Mouse (Mus musculus) MEL (cell line): ENCODE results near the gene Lyrm7. TPM values are rescaled to one million over a fixed set of nuclear protein-coding genes. Genes with fewer than 3 reads are reported as not detected.
"Not testable (repeated sequence)": the region's sequence is repeated elsewhere in the genome, so short reads cannot be mapped to it uniquely, and the experiment has no call there.

ENCODE experiments used
- DNase-seq: peaks from one replicate; pipeline ENCODE4 v3.0.0; 2011; ENCODE audit warnings: low read depth, low spot score
- H3K27ac ChIP-seq: 2 replicates; pipeline ENCODE4 v1.5.1; 2012; ENCODE audit warnings: low read depth, mild to moderate bottlenecking, control low read depth, low read length, moderate library complexity; ENCODE audit not compliant: control insufficient read depth
- H3K27me3 ChIP-seq, 2 experiments: fragments of 150-350 bp in 1 of 2; sonication (generic) in 1 of 2; 2 replicates each; pipeline ENCODE4 v1.6.1; 2012; ENCODE audit warnings: low read length in 2 of 2, mild to moderate bottlenecking in 2 of 2, improper control_type of control experiment in 1 of 2, moderate library complexity in 1 of 2; ENCODE audit not compliant: insufficient read depth in 2 of 2, control insufficient read depth in 1 of 2
- H3K36me3 ChIP-seq, 2 experiments: 2 replicates each; pipeline ENCODE4 v1.6.1; 2012 to 2014; ENCODE audit warnings: low read length in 2 of 2, improper control_type of control experiment in 1 of 2, inconsistent platforms in 1 of 2, mild to moderate bottlenecking in 1 of 2; ENCODE audit not compliant: insufficient read depth in 2 of 2, control insufficient read depth in 1 of 2
- H3K4me1 ChIP-seq, 2 experiments: fragments of 150-350 bp in 1 of 2; sonication (generic) in 1 of 2; 2 replicates each; pipeline ENCODE4 v1.6.1; 2012; ENCODE audit warnings: low read length in 2 of 2, improper control_type of control experiment in 1 of 2, mild to moderate bottlenecking in 1 of 2; ENCODE audit not compliant: insufficient read depth in 2 of 2, control insufficient read depth in 1 of 2
- H3K4me3 ChIP-seq, 2 experiments: fragments of 150-350 bp in 1 of 2; sonication (generic) in 1 of 2; 2 replicates each; pipeline ENCODE4 v1.5.1; 2012; ENCODE audit warnings: low read depth in 2 of 2, low read length in 2 of 2, mild to moderate bottlenecking in 2 of 2, moderate library complexity in 2 of 2, control low read depth in 1 of 2, improper control_type of control experiment in 1 of 2; ENCODE audit not compliant: control insufficient read depth in 1 of 2, insufficient read depth in 1 of 2
- H3K79me2 ChIP-seq: 2 replicates; pipeline ENCODE4 v1.6.1; 2012; ENCODE audit warnings: mild to moderate bottlenecking, low read length, moderate library complexity; ENCODE audit not compliant: control insufficient read depth, poor library complexity, insufficient read depth
- H3K9ac ChIP-seq: 2 replicates; pipeline ENCODE4 v1.6.1; 2012; ENCODE audit warnings: low read depth, mild to moderate bottlenecking, control low read depth, low read length, moderate library complexity; ENCODE audit not compliant: control insufficient read depth, poor library complexity, severe bottlenecking
- H3K9me3 ChIP-seq: fragments of 150-350 bp; sonication (generic); replicated peaks from 2 replicates; pipeline ENCODE4 v1.6.1; 2012; ENCODE audit warnings: mild to moderate bottlenecking, low read length, improper control_type of control experiment, moderate library complexity; ENCODE audit not compliant: insufficient read depth
- CTCF ChIP-seq, 3 experiments: IDR thresholded peaks in 2 of 3; conservative IDR thresholded peaks in 1 of 3; 2 replicates each; pipeline ENCODE4 v1.5.1; 2011 to 2012; ENCODE audit warnings: low read length in 3 of 3, low read depth in 2 of 3, mild to moderate bottlenecking in 2 of 3, improper control_type of control experiment in 1 of 3, inconsistent platforms in 1 of 3, mixed read lengths in 1 of 3, moderate library complexity in 1 of 3; ENCODE audit not compliant: control insufficient read depth in 1 of 3, insufficient read depth in 1 of 3, poor library complexity in 1 of 3, severe bottlenecking in 1 of 3
- EP300 ChIP-seq, 2 experiments: IDR thresholded peaks; 2 replicates each; pipeline ENCODE4 v1.6.1; 2011; ENCODE audit warnings: improper control_type of control experiment in 2 of 2, low read length in 2 of 2, low read depth in 1 of 2, mild to moderate bottlenecking in 1 of 2
- ETS1 ChIP-seq: IDR thresholded peaks from 2 replicates; pipeline ENCODE4 v1.6.1; 2012; ENCODE audit warnings: low read depth, mild to moderate bottlenecking, inconsistent platforms, low read length, improper control_type of control experiment, moderate library complexity
- GATA1 ChIP-seq: IDR thresholded peaks from 2 replicates; pipeline ENCODE4 v1.6.1; 2011; ENCODE audit warnings: low read depth, low read length, improper control_type of control experiment
- MAZ ChIP-seq: IDR thresholded peaks from 2 replicates; pipeline ENCODE4 v1.6.1; 2012; ENCODE audit warnings: low read depth, mild to moderate bottlenecking, inconsistent platforms, low read length, improper control_type of control experiment
- MYC ChIP-seq: IDR thresholded peaks from 2 replicates; pipeline ENCODE4 v1.6.1; 2011; ENCODE audit warnings: low read depth, mild to moderate bottlenecking, low read length, improper control_type of control experiment, moderate library complexity
- POLR2AphosphoS5 ChIP-seq: IDR thresholded peaks from 2 replicates; pipeline ENCODE4 v1.6.1; 2012; ENCODE audit warnings: low read depth, borderline replicate concordance, mild to moderate bottlenecking, inconsistent platforms, low read length, moderate library complexity, mixed read lengths
- RCOR1 ChIP-seq: IDR thresholded peaks from 2 replicates; pipeline ENCODE4 v1.6.1; 2012; ENCODE audit warnings: low read depth, mild to moderate bottlenecking, inconsistent platforms, low read length, improper control_type of control experiment
- SIN3A ChIP-seq: IDR thresholded peaks from 2 replicates; pipeline ENCODE4 v1.6.1; 2012; ENCODE audit warnings: low read length, improper control_type of control experiment, inconsistent platforms
- SMC3 ChIP-seq: IDR thresholded peaks from 2 replicates; pipeline ENCODE4 v1.6.1; 2011; ENCODE audit warnings: low read depth, low read length, improper control_type of control experiment
- TAL1 ChIP-seq: IDR thresholded peaks from 2 replicates; pipeline ENCODE4 v1.6.1; 2012; ENCODE audit warnings: mild to moderate bottlenecking, inconsistent platforms, low read length, moderate library complexity, mixed read lengths
- TBP ChIP-seq: IDR thresholded peaks from 2 replicates; pipeline ENCODE4 v1.8.0; 2011; ENCODE audit warnings: low read depth, low read length, improper control_type of control experiment
- TCF12 ChIP-seq: IDR thresholded peaks from 2 replicates; pipeline ENCODE4 v1.6.1; 2014; ENCODE audit warnings: low read depth, mild to moderate bottlenecking, inconsistent platforms, low read length, improper control_type of control experiment, moderate library complexity
- UBTF ChIP-seq: IDR thresholded peaks from 2 replicates; pipeline ENCODE4 v1.6.1; 2012; ENCODE audit warnings: low read depth, mild to moderate bottlenecking, inconsistent platforms, low read length, improper control_type of control experiment, moderate library complexity, borderline replicate concordance; ENCODE audit not compliant: insufficient read depth
- USF1 ChIP-seq: IDR thresholded peaks from 2 replicates; pipeline ENCODE4 v1.6.1; 2014; ENCODE audit warnings: low read depth, mild to moderate bottlenecking, inconsistent platforms, low read length, improper control_type of control experiment, moderate library complexity
- USF2 ChIP-seq, 2 experiments: IDR thresholded peaks; 2 replicates each; pipeline ENCODE4 v1.6.1; 2011 to 2012; ENCODE audit warnings: improper control_type of control experiment in 2 of 2, low read length in 2 of 2, borderline replicate concordance in 1 of 2, inconsistent platforms in 1 of 2, low read depth in 1 of 2, mild to moderate bottlenecking in 1 of 2; ENCODE audit not compliant: insufficient read depth in 1 of 2
- ZNF384 ChIP-seq: IDR thresholded peaks from 2 replicates; pipeline ENCODE4 v1.6.1; 2012; ENCODE audit warnings: low read depth, mild to moderate bottlenecking, inconsistent platforms, low read length, improper control_type of control experiment
- polyA plus RNA-seq, 2 experiments: library from polyadenylated mRNA; stranded (reverse) in 1 of 2; unstranded in 1 of 2; fragments of >175 nt in 1 of 2; fragments of >200 nt in 1 of 2; gene quantifications; 2 replicates each; pipeline versions ENCODE4 v1.2.1 to v1.2.4; 2012; ENCODE audit warnings: low replicate concordance in 2 of 2, low read depth in 1 of 2; ENCODE audit not compliant: insufficient read length in 2 of 2, insufficient read depth in 1 of 2, missing spikeins in 1 of 2
- total RNA-seq: library from RNA; depleted of rRNA; stranded (reverse); fragments of 300-350 nt; gene quantifications from 2 replicates; pipeline ENCODE4 v1.2.3, GENCODE M21; 2012

The Lyrm7 gene
- total and polyA plus RNA-seq, 3 experiments: 12.3 to 188 (median 20.9) TPM

DNA sequence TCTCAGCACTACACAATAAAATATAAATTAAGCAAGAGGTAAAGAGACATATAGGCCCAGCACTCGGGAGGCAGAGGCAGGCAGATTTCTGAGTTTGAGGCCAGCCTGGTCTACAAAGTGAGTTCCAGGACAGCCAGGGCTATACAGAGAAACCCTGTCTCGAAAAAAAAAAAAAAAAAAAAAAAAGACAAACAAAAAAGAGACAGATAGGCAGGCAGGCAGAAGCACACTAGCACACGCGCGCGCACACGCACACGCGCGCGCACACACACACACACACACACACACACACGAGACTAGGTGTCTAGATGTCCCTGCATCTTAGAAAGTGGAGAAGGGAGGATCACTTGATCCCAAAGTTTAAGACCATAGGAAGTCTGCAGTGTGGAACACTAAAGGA, 1.8 kb downstream of the Lyrm7 start:
- not testable (repeated sequence) for DNase-seq, H3K27ac ChIP-seq, H3K36me3 ChIP-seq, H3K79me2 ChIP-seq, H3K9me3 ChIP-seq, H3K4me1 ChIP-seq, H3K27me3 ChIP-seq
- TF ChIP-seq ZNF384: peak; percentile 78
- Histone ChIP-seq H3K4me3 (peak overlapping the region in 1 of 2 experiments; percentile 82; a peak in 2 of 4 replicates), H3K9ac (peak overlapping the region; percentile 86)

GRCm38 (mm10) chr11:54851656-54852055, 9.1 kb downstream of the Lyrm7 start:
- Histone ChIP-seq H3K4me1 (peaks cover 10 to 13% of the 10 kb centered on the region in 2 experiments), H3K4me3 (no peak overlapping the region), H3K9me3 (no peaks in the 10 kb centered on the region), H3K27ac (no peak overlapping the region), H3K27me3 (no peaks in the 10 kb centered on the region), H3K36me3 (peaks cover 0 to 14% of the 10 kb centered on the region in 2 experiments; a peak in 2 of 4 replicates), H3K9ac (no peak overlapping the region), H3K79me2 (no peaks in the 10 kb centered on the region)
- TF ChIP-seq USF2 (IDR thresholded peaks at IDR 0.05; ENCODE audit: borderline replicate concordance in 1 of 2, insufficient read depth in 1 of 2, low read depth in 1 of 2, low read length in 2 of 2): no peak
- TF ChIP-seq SMC3: peak; percentile 19; the same call in 1 of the 2 replicates
- no peak for TF ChIP-seq TBP
- TF ChIP-seq SIN3A: no peak
- no peak for DNase-seq

DNA sequence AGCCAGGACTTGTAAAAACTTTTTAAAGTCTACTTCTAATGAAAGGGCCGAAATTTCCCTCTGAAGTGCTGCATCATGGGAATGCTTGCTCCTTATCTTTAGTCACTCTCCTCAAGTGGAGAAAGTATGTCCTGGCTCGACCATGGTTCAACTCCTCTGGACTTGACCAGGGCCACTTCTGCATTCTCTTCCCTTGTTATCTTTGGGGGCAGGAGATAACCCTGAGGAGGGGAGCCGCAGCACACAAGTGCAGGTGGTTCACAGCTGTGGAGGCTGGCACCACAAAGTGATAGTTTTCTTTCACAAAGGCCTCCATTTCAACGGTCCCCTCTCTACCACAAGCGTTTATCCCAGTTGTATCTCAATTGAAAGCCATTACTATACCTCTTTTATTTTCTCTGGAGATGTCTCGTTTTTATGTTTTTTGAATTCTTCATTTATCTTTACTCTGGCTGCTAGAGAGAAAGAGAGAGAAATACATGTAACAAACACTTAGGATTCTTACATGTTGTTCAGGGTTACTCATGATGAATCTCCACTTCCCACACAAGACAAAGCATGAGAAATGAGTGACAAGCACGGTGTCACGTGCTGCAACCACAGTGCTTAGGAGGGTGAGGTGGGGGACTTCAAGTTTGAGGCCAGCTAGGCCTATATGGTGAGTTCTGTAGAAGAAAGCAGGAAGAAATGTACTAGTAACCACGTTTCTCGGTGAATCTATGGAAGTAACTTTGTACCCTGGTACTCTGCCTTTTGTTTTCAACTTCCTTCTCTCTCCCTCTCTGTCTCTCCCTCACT, 10.6 kb downstream of the Lyrm7 start:
- Histone ChIP-seq H3K27me3 (no peaks in the 10 kb centered on the region), H3K9ac (peak overlapping the region; percentile 37), H3K4me3 (no peak overlapping the region), H3K27ac (peak overlapping the region; percentile 69), H3K36me3 (peaks cover 0 to 14% of the 10 kb centered on the region in 2 experiments; a peak in 2 of 4 replicates), H3K79me2 (no peaks in the 10 kb centered on the region), H3K4me1 (peaks cover 10 to 13% of the 10 kb centered on the region in 2 experiments), H3K9me3 (no peaks in the 10 kb centered on the region)
- peak; percentile 53 for DNase-seq
- 0 out of 2 replicates have a peak, but pooled peaks have one; percentile 25 for TF ChIP-seq TBP
- TF ChIP-seq UBTF: no peak
- TF ChIP-seq ETS1: peak; percentile 88
- 0 out of 2 replicates have a peak, but pooled peaks have one; percentile 3 for TF ChIP-seq SMC3
- no peak for TF ChIP-seq MAZ
- peak; percentile 91 for TF ChIP-seq TCF12
- no peak for TF ChIP-seq POLR2AphosphoS5
- TF ChIP-seq EP300 (IDR thresholded peaks at IDR 0.05; ENCODE audit: low read depth in 1 of 2, low read length in 2 of 2): peak; percentile 75 to 81
- peak; percentile 38 for TF ChIP-seq TAL1
- peak; percentile 88 for TF ChIP-seq GATA1
- peak; percentile 80 for TF ChIP-seq USF1
- no peak for TF ChIP-seq CTCF (IDR thresholded peaks at IDR 0.05 in 2 of 3, conservative IDR thresholded peaks at IDR 0.05 in 1 of 3; ENCODE audit: control insufficient read depth in 1 of 3, insufficient read depth in 1 of 3, low read depth in 2 of 3, low read length in 3 of 3, poor library complexity in 1 of 3, severe bottlenecking in 1 of 3)
- peak; percentile 48; the same call in 1 of the 2 replicates for TF ChIP-seq RCOR1
- no peak for TF ChIP-seq MYC
